Mouse (Mus musculus): Measurements from ENCODE around the gene Pltp.

Gene Pltp

DNA sequence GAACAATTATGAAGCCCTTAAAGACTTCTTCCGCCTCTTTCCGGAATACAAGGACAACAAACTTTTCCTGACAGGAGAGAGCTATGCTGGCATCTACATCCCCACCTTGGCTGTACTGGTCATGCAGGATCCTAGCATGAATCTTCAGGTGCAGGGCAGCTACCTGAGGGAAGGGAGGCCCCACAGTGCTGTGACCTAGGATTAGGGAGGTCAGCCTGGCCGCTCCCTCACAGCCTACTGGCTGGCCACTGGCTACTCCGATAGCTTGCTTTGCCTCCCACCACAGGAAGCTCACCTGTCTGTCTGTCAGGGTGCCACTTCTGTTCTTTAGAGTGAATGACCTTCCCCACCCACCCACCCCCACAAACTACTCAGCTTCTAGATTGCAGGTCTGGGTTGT lies 22.3 kb downstream of the Pltp start:
- no peak for DNase-seq

DNA sequence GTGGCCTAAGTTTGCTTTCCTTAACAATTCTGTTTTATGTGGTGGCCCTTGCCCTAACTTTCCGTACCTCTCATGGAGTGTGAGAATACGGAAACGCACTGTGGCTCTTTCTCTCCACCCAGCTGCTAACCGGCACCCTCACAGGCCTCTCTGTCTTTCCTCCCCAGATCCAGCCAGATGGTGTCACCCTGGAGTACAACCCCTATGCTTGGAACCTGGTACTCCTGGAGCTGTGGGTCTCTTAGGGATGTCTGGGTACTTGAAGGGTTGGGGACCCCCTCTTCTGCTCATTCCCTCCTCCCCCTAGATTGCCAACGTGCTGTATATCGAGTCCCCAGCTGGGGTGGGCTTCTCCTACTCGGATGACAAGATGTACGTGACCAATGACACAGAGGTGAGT lies 23.0 kb downstream of the Pltp start:
- peak; percentile 41 for DNase-seq

DNA sequence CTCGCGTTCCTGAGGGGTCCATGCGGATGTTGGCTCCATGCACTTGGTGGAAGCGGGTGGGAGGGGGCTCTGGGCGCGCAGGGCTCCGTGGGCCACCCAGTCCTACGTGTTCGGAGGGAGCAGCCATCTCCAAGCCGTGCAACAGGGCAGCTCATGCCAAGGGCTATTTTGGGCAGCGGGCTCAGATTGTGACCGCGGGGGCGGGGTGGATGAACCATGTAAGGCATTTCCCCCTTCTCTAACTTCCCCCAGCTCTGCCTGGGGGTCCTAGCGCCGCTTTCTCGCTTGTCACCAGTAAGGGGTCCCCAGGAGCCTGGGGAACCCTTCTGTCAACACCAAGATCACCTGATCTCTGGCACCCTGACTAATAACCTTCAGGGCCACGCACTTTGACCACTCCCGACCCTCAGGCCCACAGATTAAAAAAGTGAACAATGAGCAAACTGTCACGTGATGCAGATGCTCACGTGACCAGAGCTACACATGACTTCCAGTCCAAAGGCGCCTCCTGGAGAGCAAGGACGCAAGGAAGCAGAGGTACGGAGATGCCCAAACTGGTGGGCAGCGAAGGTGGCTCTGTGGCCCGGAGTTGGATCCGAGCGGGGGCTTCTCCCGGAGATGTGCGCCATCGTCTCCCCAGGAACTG lies 24.1 kb downstream of the Pltp start, which contains the start of gene Neurl2:
Neurl2 (minus strand) TSS at position 143 of the 646 bp plus-strand sequence.
- DNase-seq: peak; percentile 89

DNA sequence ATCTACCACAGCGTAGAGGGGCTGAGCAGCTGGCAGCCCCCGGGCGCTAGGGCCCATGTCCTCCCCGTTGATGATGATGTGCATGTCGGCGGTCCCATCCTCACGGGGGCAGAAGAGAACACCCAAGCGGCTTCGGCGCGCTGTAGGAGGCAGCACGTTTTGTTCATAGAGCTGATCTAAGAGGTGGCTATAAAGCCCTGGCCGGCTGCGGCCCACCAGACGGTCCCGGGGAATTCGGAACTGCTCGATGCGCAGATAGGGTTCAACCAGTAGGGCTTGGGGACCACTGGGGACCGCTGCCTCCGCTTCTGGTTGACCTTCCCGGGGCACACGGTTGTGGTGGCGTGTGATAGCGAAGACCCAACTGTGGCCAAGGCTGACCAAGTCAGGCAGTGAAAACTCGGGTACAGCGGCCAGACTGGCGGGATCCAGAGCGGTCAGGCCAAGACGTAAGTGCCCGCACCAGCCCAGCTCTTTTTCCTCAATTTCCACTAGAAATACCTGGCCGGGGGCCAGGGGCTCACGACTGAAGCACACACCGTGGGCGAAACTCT lies 24.7 kb downstream of the Pltp start, which contains the start of gene Ctsa:
Ctsa (plus strand) TSS at position 126 of the 554 bp plus-strand sequence.
- DNase-seq: peak; percentile 72

DNA sequence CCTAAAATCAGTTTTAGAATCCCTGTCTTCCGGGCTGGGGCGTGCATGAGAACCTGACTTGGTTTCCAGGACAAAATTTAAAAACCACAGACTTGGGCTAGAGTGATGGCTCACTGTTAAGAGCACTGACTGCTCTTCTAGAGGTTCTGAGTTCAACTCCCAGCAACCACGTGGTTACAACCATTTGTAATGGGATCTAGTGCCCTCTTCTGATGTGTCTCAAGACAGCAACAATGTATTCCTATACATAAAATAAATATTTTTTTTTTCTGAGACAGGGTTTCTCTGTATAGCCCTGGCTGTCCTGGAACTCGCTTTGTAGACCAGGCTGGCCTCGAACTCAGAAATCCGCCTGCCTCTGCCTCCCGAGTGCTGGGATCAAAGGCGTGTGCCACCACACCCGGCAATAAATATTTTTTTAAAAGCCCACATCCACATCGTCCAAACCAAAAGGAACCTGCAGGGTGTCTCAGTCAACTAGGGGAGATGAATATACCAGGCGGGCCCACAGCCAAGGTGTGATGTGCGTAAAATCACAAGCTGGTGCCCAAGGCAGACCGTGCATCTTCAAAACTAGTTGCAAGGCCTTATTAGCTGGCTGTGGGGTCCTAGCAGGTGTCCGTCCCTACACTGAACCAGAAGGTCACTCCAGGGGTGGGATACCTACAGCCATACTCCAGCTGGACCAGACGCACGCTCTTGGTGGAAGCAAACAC lies 25.3 kb downstream of the Pltp start:
- peak; percentile 38 for DNase-seq

DNA sequence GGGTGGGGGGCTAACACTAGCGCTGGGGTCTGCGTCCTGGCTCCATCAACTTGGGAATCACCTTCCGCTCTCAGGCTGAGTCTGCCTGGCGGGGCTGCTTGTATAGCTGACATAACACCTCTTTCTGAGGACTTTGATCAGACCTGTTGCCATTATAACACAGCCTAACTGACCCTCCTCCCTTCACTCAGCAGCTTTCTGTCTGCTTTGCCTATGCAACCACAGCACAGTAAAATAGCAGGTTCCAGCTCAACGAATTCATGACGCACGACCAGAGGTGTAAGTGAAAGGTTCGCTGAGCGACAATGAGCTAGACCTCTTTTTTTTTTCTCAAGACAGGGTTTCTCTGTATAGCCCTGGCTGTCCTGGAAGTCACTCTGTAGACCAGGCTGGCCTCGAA lies 26.5 kb downstream of the Pltp start:
- no peak for DNase-seq

DNA sequence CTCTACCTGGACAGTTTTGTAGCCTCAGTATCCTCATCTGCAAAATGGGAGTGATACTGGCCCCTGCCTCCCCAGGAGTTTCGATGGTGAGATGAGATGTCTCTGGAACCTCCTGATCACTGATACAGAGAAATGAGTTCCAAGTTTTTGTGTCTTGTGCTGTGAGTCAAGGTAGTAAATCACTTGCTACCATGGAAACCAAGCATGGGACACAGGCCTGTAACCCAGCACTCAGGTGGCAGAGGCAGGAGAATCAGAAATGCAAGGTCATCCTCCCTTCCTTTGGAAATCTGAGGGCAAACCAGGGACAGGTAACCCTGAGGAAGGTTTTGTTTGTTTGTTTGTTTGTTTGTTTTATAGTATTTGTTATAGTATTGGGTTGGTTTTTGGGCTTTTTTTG lies 28.4 kb downstream of the Pltp start:
- no peak for DNase-seq

DNA sequence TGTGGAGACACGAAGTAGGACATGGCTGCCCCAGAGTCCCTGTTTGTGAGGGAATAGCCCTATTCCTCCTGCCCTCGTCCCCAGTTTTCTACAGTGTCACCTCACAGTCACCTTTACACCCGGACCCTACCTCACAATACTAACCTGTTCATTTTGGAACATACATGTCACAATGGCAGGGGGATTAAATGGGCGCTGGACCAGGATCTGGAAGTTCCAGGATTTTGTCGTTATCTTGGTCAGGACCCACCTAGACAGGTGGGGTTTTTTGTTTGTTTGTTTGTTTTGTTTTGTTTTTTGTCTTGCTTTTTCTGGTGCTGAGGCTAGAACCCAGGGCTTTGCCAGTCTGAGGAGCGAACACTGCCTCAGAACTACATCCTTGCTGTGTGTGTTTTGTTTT lies 29.1 kb downstream of the Pltp start, which contains the start of gene Spata25:
Spata25 (minus strand) TSS at position 101 of the 400 bp plus-strand sequence.
- no peak for DNase-seq

DNA sequence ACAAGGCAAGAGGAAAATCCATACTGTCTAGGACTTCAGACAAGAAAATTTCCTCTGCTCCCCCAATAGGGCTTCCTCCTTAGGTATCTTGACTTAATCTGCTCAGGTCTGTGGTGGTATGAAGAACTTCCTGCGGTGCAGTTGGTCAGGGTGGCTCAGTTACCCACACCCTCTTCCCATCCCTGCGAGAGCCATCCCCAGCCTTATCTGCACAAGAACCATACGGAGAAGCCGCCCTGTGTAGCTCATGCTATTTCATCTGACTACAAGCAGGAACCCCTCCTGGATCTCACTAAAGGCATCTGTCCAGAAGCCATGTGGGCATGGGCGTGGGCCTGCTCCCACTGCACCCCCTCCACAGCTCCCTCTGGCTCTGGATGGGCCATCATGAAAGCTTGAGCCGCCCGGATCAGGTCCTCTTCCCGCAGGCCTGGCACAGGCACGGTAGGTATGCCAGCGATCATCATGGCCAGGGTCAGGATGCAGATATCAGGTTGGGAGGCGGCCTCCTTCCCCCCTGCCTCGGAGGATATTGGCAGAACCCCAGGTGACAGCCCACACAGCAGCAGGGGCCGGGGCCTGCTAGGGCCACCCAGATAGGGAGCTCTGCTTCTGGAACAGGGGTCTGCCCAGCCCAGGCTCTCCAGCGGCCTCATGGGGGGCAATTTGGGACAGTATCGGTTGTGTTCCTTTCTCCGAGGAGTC lies 30.2 kb downstream of the Pltp start:
- DNase-seq: no peak

DNA sequence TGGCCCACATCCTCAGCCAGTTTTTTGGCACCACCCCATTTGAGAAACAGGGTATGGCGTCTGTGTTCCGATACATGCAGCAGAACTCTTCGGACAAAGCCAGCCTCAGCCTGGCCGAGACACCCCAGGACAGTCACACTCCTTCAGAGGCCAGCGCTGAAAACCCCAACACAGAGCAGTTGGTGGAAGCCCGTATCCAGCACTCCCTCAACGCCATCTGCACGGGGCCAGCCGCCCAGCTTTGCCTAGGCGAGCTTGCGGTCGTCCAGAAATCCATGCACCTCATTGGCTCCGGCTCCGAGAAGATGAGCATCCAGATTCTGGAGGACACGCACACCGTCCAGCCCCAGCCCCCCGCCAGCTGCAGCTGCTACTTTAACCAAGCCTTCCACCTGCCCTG lies 32.0 kb downstream of the Pltp start:
- DNase-seq: no peak

DNA sequence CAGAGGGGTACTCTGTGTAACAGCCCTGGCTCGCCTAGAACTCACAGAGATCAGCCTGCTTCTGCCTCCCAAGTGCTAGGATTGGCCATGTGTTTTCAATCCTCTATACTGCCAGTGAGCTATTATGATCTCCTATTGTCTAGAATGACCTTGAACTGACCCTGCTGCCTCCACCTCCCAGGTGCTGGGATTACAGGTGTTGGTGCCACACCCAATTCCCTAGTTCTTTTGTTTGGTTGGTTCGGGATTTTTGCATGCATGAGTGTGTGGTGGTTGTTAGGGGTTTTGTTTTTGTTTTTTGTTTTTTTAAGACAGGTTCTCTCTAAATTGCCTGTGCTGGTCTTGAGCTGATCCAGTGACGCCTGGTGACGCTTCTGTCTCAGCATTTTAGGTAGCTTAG lies 33.5 kb downstream of the Pltp start:
- DNase-seq: no peak

DNA sequence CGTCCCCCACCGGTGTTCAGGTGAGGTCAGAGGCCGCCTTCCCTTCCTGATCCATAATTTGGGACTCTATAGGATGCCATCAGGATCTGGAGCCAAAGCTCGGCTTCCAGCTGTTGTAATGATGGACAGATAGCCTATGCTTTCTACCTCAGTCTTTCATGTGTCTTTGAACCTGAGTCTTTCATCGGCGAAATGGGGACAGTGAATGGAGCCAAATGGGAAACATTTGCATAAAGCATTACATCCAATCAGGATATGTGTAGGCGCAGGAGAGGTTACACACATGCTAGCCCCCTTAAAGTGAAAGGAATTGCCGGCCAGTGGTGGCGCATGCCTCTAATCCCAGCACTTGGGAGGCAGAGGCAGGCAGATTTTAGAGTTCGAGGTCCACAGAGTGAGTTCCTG lies 34.3 kb downstream of the Pltp start:
- no peak for DNase-seq

DNA sequence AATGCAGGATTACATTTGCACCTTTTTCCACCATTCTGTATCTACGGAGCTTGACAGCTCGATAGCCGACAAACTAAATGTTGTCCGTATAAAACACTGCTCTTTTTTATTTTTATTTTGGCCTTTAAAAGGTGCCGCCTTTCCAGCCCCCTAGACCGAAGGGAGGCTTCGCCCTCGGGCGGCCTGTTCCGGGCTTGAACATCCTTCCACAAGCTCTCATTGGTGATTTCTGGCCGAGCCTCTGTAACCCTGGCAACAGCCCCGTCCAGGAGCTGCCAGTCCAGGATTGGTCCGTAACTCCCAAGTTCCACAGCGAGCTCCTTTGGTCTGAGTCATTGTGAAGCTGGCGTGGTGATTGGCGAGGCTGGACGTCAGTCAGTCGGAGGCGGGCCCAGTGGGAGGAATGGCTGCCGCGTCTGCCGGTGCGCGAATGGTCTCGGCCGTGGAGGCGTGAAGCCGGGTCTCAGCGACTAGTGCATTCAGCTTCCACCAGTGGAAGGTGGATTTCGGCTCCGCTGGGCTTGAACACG lies 34.8 kb downstream of the Pltp start, which contains the start of gene Zswim1:
Zswim1 (plus strand) TSS at position 51 of the 530 bp plus-strand sequence.
- peak; percentile 100 for DNase-seq

DNA sequence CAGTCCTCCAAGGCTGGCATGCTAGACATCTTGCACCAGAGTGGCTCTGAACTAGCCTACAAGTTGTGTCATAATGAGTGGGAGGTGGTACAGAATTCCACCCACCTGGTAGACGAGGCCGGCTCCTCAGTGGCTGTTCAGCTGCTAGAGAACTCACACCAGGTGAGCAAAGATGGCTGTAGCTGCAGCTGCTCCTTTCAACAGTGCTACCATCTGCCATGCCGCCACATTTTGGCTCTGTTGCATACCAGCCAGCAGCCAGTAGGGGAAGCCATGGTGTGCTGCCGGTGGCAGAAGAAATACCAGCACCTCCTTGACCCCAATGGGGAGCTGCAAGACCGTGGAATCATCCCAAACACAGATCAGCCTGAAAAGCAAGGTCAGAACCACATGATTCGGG lies 36.5 kb downstream of the Pltp start:
- peak; percentile 16 for DNase-seq

DNA sequence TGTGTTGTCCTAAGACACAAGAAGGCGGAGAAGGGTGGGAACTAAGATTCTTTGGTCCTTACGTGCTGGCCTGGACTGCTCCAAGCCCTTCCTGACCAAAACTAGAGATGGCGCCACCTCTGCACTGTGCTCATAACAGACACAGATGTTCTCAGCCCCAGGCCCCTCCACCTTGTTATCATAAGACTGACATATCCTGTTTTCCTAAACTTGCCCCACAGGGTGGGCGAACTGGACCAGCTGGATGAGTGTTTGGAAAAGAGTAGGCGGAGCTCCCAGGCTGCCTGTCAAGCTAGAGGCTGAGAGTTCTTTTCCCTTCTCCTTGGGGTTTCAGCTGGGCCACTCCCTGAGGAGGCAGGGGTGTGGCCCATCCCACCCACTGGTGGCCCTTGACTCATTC lies 39.8 kb downstream of the Pltp start:
- DNase-seq: no peak

DNA sequence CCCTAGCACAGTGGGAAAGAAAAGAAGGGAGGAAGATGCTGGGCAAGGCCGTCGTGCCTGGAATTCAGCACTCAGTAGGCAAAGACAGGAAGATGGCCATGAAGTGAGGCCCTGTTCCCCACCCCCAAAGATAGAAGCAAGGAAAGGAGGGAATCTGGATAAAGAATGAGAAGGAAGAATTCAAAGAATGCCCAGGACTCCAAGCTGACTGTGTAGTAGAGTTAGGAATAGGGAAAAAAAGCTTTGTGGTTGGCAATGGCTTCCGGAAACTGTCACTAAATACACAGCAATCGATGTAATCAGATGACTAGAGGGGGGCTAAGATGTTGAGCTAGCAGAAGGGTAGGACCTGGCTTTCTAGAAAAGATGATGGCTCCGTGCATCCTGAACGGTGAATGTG lies 40.3 kb downstream of the Pltp start:
- no peak for DNase-seq

DNA sequence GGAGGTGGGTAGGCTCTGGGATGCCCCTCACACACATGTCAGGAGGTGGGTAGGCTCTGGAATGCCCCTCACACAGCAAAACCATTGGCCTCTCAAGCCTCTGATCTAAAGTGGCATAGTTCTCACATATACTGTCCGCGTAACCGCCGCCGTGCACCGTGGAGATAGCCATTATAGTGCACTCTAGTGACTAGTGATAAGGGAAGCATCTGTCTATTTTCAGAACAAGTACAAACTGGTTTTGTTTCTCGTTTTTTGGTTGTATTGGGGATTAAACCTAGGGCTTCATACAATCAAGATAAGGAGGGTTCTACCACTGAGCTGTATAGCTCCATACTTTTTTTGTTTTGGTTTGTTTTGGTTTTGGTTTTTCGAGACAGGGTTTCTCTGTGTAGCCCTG lies 41.7 kb downstream of the Pltp start:
- DNase-seq: no peak

DNA sequence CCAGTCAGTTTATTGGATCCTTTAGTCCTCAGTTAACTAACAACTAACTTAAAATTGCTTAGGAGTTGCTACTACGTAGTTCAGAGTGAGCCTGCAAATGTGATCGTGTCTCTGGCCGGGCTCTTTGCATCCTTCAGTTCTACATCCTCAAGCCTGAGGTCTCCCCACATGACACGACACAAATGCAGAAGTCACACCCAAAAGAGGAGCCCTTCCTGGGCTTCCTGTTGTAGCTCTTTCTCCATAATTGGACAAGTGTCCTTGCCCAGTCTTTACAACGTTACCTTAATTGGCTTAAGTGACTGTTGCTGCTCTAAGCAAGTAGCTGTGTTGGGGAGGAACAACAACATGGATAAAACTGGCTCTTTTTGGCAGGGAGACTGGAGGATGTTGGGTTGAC lies 42.2 kb downstream of the Pltp start:
- no peak for DNase-seq

DNA sequence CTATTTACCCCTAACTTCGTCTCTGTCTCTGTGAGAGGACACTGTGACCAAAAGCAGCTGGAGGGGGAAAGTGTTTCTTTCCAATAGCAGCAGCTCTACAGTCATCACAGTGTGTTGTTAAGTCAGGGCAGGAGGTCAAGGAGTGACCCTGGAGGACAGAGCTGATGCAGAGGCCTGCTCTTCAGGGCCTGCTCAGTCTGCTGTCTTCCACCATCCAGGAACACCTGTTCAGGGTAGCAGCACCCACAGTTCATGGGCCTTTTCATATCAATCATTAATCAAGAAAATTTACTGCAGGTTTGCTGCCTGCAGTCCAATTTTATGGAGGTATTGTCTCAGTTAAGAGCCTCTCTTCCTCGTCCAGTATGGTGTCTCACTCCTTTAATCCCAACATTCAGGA lies 44.0 kb downstream of the Pltp start:
- no peak for DNase-seq

DNA sequence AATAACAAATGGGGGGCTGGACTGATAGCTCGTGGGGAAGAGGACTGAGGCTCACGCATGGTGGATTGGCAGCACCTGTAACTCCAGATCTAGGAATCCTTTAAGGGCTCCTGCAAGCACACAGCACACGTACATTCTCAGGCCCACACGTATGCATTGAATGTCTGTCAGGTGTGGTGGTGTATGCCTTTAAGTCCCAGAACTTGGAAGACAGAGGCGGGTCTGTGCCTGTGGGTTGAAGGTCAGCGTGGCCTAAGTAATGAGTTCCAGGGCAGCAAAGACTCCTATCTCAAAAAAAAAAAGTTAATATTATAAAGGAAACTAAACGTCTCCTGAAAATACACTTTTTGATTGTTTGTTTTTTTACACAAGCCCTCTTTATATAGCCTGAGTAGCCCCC lies 50.9 kb downstream of the Pltp start:
- no peak for DNase-seq

DNA sequence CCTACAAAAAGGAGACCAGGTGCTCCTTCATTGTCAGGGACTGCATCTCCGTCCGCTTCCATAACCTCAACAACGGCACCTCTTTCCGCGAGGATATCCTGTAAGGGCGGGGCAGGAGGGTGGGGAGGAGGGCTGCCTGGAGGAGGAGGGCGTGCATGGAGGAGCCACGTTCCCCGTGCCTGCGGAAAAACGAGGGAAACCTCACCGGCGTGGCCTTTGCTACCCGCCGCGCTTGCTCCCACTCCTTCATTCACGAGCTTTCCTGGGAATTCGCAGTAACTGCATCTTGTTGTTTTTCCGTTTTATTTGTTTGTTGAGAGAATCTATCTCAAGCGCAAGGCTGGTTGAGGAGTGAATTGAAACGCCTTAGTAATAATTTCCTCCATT lies 52.2 kb downstream of the Pltp start:
- no peak for DNase-seq

DNA sequence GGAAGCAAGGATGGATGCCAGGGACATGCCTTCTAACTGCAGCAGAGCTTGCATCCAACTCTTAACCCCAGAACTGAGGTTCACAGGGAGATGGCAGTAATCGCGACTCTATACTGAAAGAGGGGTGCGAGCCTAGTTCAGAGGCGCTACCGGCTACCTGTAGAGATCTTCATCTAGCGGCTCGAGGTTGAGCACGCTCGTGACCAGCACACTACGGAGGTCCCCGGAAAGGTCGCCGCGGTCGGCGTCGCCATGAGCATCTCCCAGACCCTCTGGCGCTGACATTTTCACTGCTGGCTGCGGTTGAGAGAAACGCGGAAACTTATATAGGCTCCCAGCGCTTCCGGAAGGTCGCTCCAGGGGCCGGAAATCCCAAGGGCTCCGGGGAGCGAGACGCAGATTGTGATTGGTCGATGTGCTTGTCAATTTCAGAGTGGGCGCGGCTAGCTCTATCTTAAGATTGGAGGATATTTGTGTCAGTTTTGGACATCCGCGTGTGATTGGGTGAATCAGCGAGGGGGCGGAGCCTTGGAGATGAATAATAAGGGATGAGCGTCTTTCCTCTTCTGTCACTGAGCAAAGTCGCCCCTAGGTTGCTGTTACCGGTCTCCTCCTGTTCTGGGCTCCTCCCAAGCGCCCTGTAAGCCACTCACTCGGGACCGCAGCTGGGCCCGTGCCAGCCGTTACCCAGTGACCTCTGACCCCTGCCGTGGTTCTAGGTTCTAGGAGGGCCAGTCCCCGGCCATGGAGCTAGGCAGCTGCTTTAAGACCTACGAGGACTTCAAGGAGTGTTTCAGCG lies 52.8 kb downstream of the Pltp start, which contains the start of the genes Acot8 and Zswim3:
Acot8 (minus strand) TSS at position 350 of the 799 bp plus-strand sequence.
Zswim3 (plus strand) TSS at position 566 of the 799 bp plus-strand sequence.
- peak; percentile 99 for DNase-seq

Data from cerebellum, adult 8-10 months (tissue).